Mouse (Mus musculus) lung, postnatal 0 days (tissue): ENCODE measurements around the gene Cks1b.

Experiments
- CTCF ChIP-seq: IDR thresholded peaks from 2 replicates; pipeline ENCODE4 v1.5.1; 2016; ENCODE audit warnings: antibody characterized with exemption, mild to moderate bottlenecking
- EP300 ChIP-seq: IDR thresholded peaks from 2 replicates; pipeline ENCODE4 v1.6.1; 2016; ENCODE audit warnings: antibody characterized with exemption, mild to moderate bottlenecking, control low read depth

GRCm38 (mm10) chr3:89387632-89388031 is 30.6 kb downstream of the Cks1b start:
- TF ChIP-seq CTCF (peak; percentile 22; the same call in 1 of the 2 replicates), EP300 (no peak)
